Mouse (Mus musculus) cerebellum, adult 8-10 months (tissue): ENCODE results near the gene Olfr1394.
"Not testable (repeated sequence)": the region's sequence is repeated elsewhere in the genome, so short reads cannot be mapped to it uniquely, and the experiment has no call there.

Source experiments
- DNase-seq: peaks from one replicate; pipeline ENCODE4 v3.0.0; 2022

Olfr1394 gene

GRCm38 (mm10) chr11:49154077-49154476 is at the start of gene Olfr1394:
TSS of gene Olfr1394 (plus strand) at chr11:49154377.
- no peak for DNase-seq

GRCm38 (mm10) chr11:49105752-49106151 is 48.4 kb upstream of the Olfr1394 start:
- DNase-seq: no peak

GRCm38 (mm10) chr11:49107650-49108537 is 46.3 kb upstream of the Olfr1394 start:
- DNase-seq: no peak

DNA sequence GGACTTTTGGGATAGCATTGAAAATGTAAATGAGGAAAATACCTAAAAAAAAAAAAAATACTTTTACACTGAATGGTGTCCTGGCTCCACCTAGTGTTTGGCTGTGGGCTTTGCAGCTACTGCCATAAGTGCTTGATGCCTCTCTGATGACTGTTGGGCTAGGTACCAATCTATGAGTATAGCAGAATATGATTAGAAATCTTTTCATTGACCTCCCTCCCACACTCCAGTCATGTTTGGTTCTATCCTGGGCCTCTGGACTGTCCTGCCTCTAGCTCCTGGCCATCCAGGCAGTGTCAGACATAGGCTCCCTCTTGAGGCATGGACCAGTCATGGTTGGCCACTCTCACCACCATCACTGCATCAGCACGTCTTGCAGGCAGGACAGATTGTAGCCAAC is 45.3 kb upstream of the Olfr1394 start:
- no peak for DNase-seq

- DNase-seq: no peak
These were observed 43.2 kb upstream of the Olfr1394 start for GRCm38 (mm10) chr11:49111000-49111399.

DNA sequence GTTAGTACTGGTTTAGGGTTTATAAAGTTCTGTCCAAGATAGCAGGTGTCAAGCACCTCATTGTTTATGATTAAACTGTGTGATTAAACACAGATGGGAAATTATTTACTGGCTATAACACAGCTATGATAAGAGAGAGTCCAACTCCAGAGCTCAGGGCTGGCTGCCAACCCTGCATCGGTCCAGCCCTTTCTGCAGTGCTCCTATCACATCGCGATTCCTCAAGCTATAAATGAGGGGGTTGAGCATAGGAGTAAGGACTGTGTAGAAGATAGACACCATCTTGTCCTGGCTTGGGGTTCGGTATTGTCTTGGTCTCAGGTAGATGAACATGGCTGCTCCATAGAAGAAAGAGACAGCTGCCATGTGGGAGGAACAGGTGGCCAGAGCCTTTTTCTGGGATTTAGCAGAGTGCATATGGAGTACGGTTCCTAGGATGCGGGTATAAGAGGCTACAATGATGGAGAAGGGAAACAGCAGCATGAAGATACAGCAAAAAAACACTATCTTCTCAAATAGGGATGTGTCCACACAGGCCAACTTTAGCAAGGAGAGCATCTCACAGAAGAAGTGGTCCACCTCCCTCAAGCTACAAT is 41.5 kb upstream of the Olfr1394 start:
- no peak for DNase-seq

DNA sequence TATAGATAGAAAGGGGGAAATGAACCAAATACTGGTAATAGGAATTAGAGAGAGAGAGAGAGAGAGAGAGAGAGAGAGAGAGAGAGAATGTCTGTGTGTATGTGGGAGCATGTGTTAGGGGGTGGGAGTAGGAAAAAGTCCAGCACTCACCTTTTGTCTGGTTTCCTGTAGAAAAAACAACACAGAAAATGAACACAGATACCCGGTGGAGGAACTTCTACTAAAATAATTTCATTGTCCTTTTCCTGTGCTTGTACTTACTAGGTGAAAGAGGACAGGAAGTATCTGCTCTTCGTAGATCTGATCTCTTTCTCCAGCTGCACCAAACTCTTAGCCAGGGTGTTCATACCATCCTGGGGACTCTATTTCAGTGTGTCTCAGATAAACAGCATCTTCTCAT is 40.0 kb upstream of the Olfr1394 start:
- no peak for DNase-seq

GRCm38 (mm10) chr11:49114774-49115173 is 39.4 kb upstream of the Olfr1394 start, which contains the start of gene Olfr1396:
TSS of gene Olfr1396 (minus strand) at chr11:49114874.
- DNase-seq: no peak

GRCm38 (mm10) chr11:49119635-49120034 is 34.5 kb upstream of the Olfr1394 start:
- DNase-seq: no peak

DNA sequence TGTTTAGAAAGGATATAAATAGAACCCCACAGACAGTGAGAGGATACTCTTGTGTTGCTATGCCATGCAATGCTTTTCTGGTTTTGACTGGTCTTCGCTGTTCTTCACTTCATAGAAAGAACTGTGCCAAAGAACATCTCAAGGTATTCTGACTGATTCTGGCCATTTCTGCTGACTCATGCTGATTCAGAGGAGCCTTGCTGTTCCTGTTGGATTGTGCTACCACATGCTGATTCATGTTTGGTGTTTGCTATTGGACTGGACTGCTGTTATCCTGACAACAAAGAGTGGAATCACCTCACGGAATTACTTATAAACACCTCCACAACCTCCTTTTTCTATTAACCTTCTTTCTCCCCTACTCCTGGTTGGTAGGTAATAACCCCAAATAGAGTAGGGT is 30.0 kb upstream of the Olfr1394 start:
- DNase-seq: no peak

- DNase-seq: no peak
These were observed 12.2 kb upstream of the Olfr1394 start, which contains the start of gene Olfr1395 for GRCm38 (mm10) chr11:49141974-49142373. TSS of gene Olfr1395 (plus strand) at chr11:49142274.

DNA sequence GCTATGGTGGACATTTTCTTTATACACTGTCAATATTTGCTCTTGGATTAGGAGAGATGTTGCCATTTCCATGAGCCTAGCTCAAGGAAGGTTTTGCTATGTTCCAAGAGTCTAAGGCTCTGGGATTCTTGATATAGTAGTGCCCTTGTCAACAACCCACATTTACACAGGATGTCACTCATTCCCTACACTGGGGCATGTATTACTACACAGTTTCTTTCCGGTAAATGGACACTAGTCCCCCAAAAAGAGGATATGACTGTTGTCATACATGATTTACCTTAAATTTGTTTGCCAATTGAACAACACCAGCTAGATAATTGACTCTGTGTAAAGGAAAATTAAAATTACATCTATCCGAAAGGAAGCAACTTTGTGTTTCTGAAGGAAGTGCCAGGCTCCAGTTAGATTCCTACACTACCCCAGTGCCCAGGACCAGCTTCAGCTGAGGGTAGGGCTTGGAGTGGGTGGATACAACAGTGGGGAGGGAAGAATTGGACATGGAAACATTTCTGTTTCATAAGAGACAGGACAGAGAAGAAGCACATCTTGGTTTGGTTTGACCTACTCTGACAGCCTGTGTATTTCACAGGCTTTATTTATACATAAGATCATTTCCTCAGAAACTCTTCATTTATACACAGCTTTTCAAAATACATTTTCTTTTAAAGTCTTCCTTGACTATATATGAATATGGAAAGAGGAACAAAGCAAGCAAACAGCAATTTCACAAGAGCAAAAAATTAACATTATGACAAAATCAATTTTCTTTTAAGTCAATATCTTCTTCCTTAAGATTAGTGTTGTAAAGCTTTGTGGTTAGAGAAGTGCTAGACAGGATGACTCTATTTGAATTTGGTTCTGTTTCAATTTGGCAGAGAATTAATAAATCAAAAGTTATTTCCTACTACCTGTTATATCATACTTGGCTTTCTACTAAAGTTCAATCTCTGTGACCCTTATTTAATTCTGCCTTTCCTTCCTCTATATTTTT is 2.9 kb downstream of the Olfr1394 start:
- no peak for DNase-seq

GRCm38 (mm10) chr11:49168839-49169611 is 14.8 kb downstream of the Olfr1394 start:
- no peak for DNase-seq

- no peak for DNase-seq
These were observed 16.4 kb downstream of the Olfr1394 start for GRCm38 (mm10) chr11:49170576-49170975.

- no peak for DNase-seq
These were observed 21.2 kb downstream of the Olfr1394 start for GRCm38 (mm10) chr11:49175345-49175744.

- DNase-seq: not testable (repeated sequence)
These were observed 22.0 kb downstream of the Olfr1394 start for GRCm38 (mm10) chr11:49176047-49176779.

DNA sequence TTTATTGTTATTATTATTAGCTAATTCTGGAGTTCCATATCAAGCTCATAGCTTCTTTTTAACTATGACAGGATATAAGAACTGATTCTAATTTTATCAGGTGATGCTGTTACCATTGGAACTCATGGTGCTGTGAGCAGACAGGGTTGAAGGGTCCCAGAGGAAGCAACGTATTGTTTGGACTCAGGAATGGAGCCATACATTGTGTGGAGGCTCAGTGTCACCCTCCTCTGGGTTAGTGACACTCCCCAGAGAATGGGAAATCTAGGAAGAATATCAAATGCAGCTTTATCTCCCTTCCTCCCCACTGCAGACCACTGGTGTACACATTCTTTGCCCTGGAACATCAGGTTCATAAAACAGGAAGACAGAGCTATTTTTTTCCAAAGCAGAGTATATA is 29.0 kb downstream of the Olfr1394 start:
- DNase-seq: no peak

DNA sequence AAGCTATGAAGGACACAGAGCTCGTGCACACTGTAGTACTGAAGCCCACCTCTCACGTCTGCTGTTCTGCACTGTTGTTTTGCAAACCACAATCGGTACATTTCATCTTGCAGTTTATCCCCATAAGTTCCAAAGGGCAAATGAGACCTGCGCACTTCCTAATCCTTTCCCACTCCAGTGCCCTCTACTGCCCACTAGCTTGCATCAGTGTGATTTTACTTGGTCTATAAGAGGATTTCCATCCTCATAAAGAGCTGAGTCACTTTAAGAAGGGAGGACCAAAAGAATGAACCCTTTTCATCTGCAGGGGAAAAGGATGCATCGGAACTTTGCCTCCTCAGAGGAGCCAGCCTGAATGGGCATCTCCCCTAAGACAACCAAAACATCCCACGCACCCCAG is 32.3 kb downstream of the Olfr1394 start:
- DNase-seq: no peak

GRCm38 (mm10) chr11:49186955-49187488 is 32.8 kb downstream of the Olfr1394 start, which contains the start of gene Btnl9:
TSS of gene Btnl9 (minus strand) at chr11:49187159.
- no peak for DNase-seq

- DNase-seq: no peak
These were observed 33.5 kb downstream of the Olfr1394 start for GRCm38 (mm10) chr11:49187701-49188100.

DNA sequence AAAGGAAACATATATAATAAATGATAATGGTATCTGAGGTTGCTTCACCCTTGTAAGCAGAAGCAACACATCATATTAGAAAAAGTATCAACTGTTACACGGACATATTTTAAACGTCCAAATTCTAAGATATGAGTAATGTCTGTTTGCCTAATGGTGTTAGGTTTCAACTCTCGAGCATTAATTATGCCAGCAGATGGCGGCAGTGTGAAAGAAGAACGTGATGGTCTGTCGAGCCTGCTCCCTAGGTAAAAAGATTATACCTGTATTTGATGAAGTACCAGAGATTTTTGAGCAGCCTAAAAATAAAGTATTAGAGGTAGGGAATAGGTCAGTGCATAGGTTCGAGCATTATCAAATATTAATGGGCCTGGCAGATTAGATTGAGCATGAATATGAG is 35.6 kb downstream of the Olfr1394 start:
- DNase-seq: peak; percentile 56
